Mouse (Mus musculus) MEL (cell line): ENCODE measurements at regions not wholly inside any gene's neighbourhood (a gene's known extent, or its start where the extent isn't known, plus 50 kb on each side); places are given as distances from the start of the nearest gene placed in this dataset.

ENCODE experiments used
- DNase-seq: peaks from one replicate; pipeline ENCODE4 v3.0.0; 2011; ENCODE audit warnings: low read depth, low spot score
- H3K27ac ChIP-seq: 2 replicates; pipeline ENCODE4 v1.5.1; 2012; ENCODE audit warnings: low read depth, mild to moderate bottlenecking, control low read depth, low read length, moderate library complexity; ENCODE audit not compliant: control insufficient read depth
- H3K27me3 ChIP-seq, 2 experiments: fragments of 150-350 bp in 1 of 2; sonication (generic) in 1 of 2; 2 replicates each; pipeline ENCODE4 v1.6.1; 2012; ENCODE audit warnings: low read length in 2 of 2, mild to moderate bottlenecking in 2 of 2, improper control_type of control experiment in 1 of 2, moderate library complexity in 1 of 2; ENCODE audit not compliant: insufficient read depth in 2 of 2, control insufficient read depth in 1 of 2
- H3K36me3 ChIP-seq, 2 experiments: 2 replicates each; pipeline ENCODE4 v1.6.1; 2012 to 2014; ENCODE audit warnings: low read length in 2 of 2, improper control_type of control experiment in 1 of 2, inconsistent platforms in 1 of 2, mild to moderate bottlenecking in 1 of 2; ENCODE audit not compliant: insufficient read depth in 2 of 2, control insufficient read depth in 1 of 2
- H3K4me1 ChIP-seq, 2 experiments: fragments of 150-350 bp in 1 of 2; sonication (generic) in 1 of 2; 2 replicates each; pipeline ENCODE4 v1.6.1; 2012; ENCODE audit warnings: low read length in 2 of 2, improper control_type of control experiment in 1 of 2, mild to moderate bottlenecking in 1 of 2; ENCODE audit not compliant: insufficient read depth in 2 of 2, control insufficient read depth in 1 of 2
- H3K4me3 ChIP-seq, 2 experiments: fragments of 150-350 bp in 1 of 2; sonication (generic) in 1 of 2; 2 replicates each; pipeline ENCODE4 v1.5.1; 2012; ENCODE audit warnings: low read depth in 2 of 2, low read length in 2 of 2, mild to moderate bottlenecking in 2 of 2, moderate library complexity in 2 of 2, control low read depth in 1 of 2, improper control_type of control experiment in 1 of 2; ENCODE audit not compliant: control insufficient read depth in 1 of 2, insufficient read depth in 1 of 2
- H3K79me2 ChIP-seq: 2 replicates; pipeline ENCODE4 v1.6.1; 2012; ENCODE audit warnings: mild to moderate bottlenecking, low read length, moderate library complexity; ENCODE audit not compliant: control insufficient read depth, poor library complexity, insufficient read depth
- H3K9ac ChIP-seq: 2 replicates; pipeline ENCODE4 v1.6.1; 2012; ENCODE audit warnings: low read depth, mild to moderate bottlenecking, control low read depth, low read length, moderate library complexity; ENCODE audit not compliant: control insufficient read depth, poor library complexity, severe bottlenecking
- H3K9me3 ChIP-seq: fragments of 150-350 bp; sonication (generic); replicated peaks from 2 replicates; pipeline ENCODE4 v1.6.1; 2012; ENCODE audit warnings: mild to moderate bottlenecking, low read length, improper control_type of control experiment, moderate library complexity; ENCODE audit not compliant: insufficient read depth
- CTCF ChIP-seq, 3 experiments: IDR thresholded peaks in 2 of 3; conservative IDR thresholded peaks in 1 of 3; 2 replicates each; pipeline ENCODE4 v1.5.1; 2011 to 2012; ENCODE audit warnings: low read length in 3 of 3, low read depth in 2 of 3, mild to moderate bottlenecking in 2 of 3, improper control_type of control experiment in 1 of 3, inconsistent platforms in 1 of 3, mixed read lengths in 1 of 3, moderate library complexity in 1 of 3; ENCODE audit not compliant: control insufficient read depth in 1 of 3, insufficient read depth in 1 of 3, poor library complexity in 1 of 3, severe bottlenecking in 1 of 3
- EP300 ChIP-seq, 2 experiments: IDR thresholded peaks; 2 replicates each; pipeline ENCODE4 v1.6.1; 2011; ENCODE audit warnings: improper control_type of control experiment in 2 of 2, low read length in 2 of 2, low read depth in 1 of 2, mild to moderate bottlenecking in 1 of 2
- ETS1 ChIP-seq: IDR thresholded peaks from 2 replicates; pipeline ENCODE4 v1.6.1; 2012; ENCODE audit warnings: low read depth, mild to moderate bottlenecking, inconsistent platforms, low read length, improper control_type of control experiment, moderate library complexity
- GABPA ChIP-seq: IDR thresholded peaks from 2 replicates; pipeline ENCODE4 v1.6.1; 2012; ENCODE audit warnings: low read depth, mild to moderate bottlenecking, inconsistent platforms, low read length, improper control_type of control experiment, moderate library complexity
- GATA1 ChIP-seq: IDR thresholded peaks from 2 replicates; pipeline ENCODE4 v1.6.1; 2011; ENCODE audit warnings: low read depth, low read length, improper control_type of control experiment
- MAX ChIP-seq: IDR thresholded peaks from 2 replicates; pipeline ENCODE4 v1.6.1; 2011; ENCODE audit warnings: low read length, improper control_type of control experiment
- POLR2AphosphoS2 ChIP-seq: IDR thresholded peaks from 2 replicates; pipeline ENCODE4 v1.6.1; 2011; ENCODE audit warnings: low read length, improper control_type of control experiment
- RAD21 ChIP-seq: IDR thresholded peaks from 2 replicates; pipeline ENCODE4 v1.6.1; 2011; ENCODE audit warnings: mild to moderate bottlenecking, low read depth, low read length, improper control_type of control experiment
- SIN3A ChIP-seq: IDR thresholded peaks from 2 replicates; pipeline ENCODE4 v1.6.1; 2012; ENCODE audit warnings: low read length, improper control_type of control experiment, inconsistent platforms
- TAL1 ChIP-seq: IDR thresholded peaks from 2 replicates; pipeline ENCODE4 v1.6.1; 2012; ENCODE audit warnings: mild to moderate bottlenecking, inconsistent platforms, low read length, moderate library complexity, mixed read lengths
- UBTF ChIP-seq: IDR thresholded peaks from 2 replicates; pipeline ENCODE4 v1.6.1; 2012; ENCODE audit warnings: low read depth, mild to moderate bottlenecking, inconsistent platforms, low read length, improper control_type of control experiment, moderate library complexity, borderline replicate concordance; ENCODE audit not compliant: insufficient read depth
- USF1 ChIP-seq: IDR thresholded peaks from 2 replicates; pipeline ENCODE4 v1.6.1; 2014; ENCODE audit warnings: low read depth, mild to moderate bottlenecking, inconsistent platforms, low read length, improper control_type of control experiment, moderate library complexity
- ZMIZ1 ChIP-seq: IDR thresholded peaks from 2 replicates; pipeline ENCODE4 v1.6.1; 2012; ENCODE audit warnings: low read depth, mild to moderate bottlenecking, inconsistent platforms, low read length, improper control_type of control experiment, moderate library complexity
- ZNF384 ChIP-seq: IDR thresholded peaks from 2 replicates; pipeline ENCODE4 v1.6.1; 2012; ENCODE audit warnings: low read depth, mild to moderate bottlenecking, inconsistent platforms, low read length, improper control_type of control experiment

GRCm38 (mm10) chr5:43089475-43089874 lies 143.5 kb upstream of the Cpeb2 start:
- no peak for TF ChIP-seq ETS1
- TF ChIP-seq RAD21, result no peak
- TF ChIP-seq SIN3A, result no peak
- no peak for TF ChIP-seq CTCF (IDR thresholded peaks at IDR 0.05 in 2 of 3, conservative IDR thresholded peaks at IDR 0.05 in 1 of 3; ENCODE audit: control insufficient read depth in 1 of 3, insufficient read depth in 1 of 3, low read depth in 2 of 3, low read length in 3 of 3, poor library complexity in 1 of 3, severe bottlenecking in 1 of 3)
- TF ChIP-seq ZNF384, result no peak
- TF ChIP-seq GABPA, result no peak
- TF ChIP-seq UBTF, result no peak
- TF ChIP-seq POLR2AphosphoS2, result no peak
- TF ChIP-seq ZMIZ1, result no peak
- Histone ChIP-seq H3K4me1 (peaks cover 15 to 29% of the 10 kb centered on the region in 2 experiments), H3K4me3 (no peak overlapping the region), H3K79me2 (no peaks in the 10 kb centered on the region), H3K27me3 (no peaks in the 10 kb centered on the region), H3K9ac (no peak overlapping the region), H3K27ac (no peak overlapping the region), H3K36me3 (peaks cover 0 to 22% of the 10 kb centered on the region in 2 experiments; a peak in 2 of 4 replicates), H3K9me3 (no peaks in the 10 kb centered on the region)
- DNase-seq, result no peak

DNA sequence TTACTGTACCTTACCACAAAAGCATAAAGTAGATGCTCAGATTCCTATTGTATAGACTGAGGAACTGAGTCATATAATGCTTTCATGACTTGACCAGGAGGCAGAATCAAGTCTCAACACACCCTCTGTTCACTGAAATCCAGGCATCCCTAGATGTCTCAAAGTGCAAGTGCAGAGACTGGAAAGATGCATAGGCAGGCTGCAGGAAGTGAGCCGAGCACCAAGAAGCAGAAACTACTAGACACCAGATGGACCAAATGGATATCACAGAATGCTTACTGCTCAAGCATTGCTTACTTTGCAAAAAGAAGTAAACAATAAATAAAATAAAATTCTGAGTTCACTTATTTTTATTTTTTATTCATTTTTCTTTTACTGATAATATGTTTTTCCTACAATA lies 143.0 kb upstream of the Cpeb2 start:
- peaks cover 19 to 34% of the 10 kb centered on the region in 2 experiments for H3K4me1 ChIP-seq

GRCm38 (mm10) chr5:43093647-43094326 lies 139.2 kb upstream of the Cpeb2 start:
- Histone ChIP-seq H3K36me3 (peaks cover 0 to 15% of the 10 kb centered on the region in 2 experiments; a peak in 2 of 4 replicates), H3K27me3 (no peaks in the 10 kb centered on the region), H3K9me3 (no peaks in the 10 kb centered on the region), H3K9ac (no peak overlapping the region), H3K79me2 (no peaks in the 10 kb centered on the region), H3K4me1 (peaks cover 14 to 17% of the 10 kb centered on the region in 2 experiments), H3K27ac (peak overlapping the region; percentile 0; the same call in 1 of the 2 replicates), H3K4me3 (no peak overlapping the region)
- TF ChIP-seq CTCF (IDR thresholded peaks at IDR 0.05 in 2 of 3, conservative IDR thresholded peaks at IDR 0.05 in 1 of 3; ENCODE audit: control insufficient read depth in 1 of 3, insufficient read depth in 1 of 3, low read depth in 2 of 3, low read length in 3 of 3, poor library complexity in 1 of 3, severe bottlenecking in 1 of 3) (no peak), GATA1 (peak; percentile 72), EP300 (IDR thresholded peaks at IDR 0.05; ENCODE audit: low read depth in 1 of 2, low read length in 2 of 2) (peak in 1 of 2 experiments; percentile 13; a peak in 1 of 4 replicates)
- no peak for DNase-seq

More for the DNA sequence above, 143.0 kb upstream of the Cpeb2 start:
- H3K36me3 ChIP-seq, result peaks cover 0 to 26% of the 10 kb centered on the region in 2 experiments; a peak in 2 of 4 replicates
- H3K79me2 ChIP-seq, result no peaks in the 10 kb centered on the region
- H3K9ac ChIP-seq, result no peak overlapping the region
- H3K9me3 ChIP-seq, result no peaks in the 10 kb centered on the region
- no peak for DNase-seq
- H3K4me3 ChIP-seq, result no peak overlapping the region
- no peak overlapping the region for H3K27ac ChIP-seq
- no peaks in the 10 kb centered on the region for H3K27me3 ChIP-seq
- TF ChIP-seq TAL1, result no peak
- TF ChIP-seq UBTF, result no peak
- no peak for TF ChIP-seq MAX
- TF ChIP-seq GATA1, result no peak
- TF ChIP-seq USF1, result no peak
- TF ChIP-seq GABPA, result no peak
- TF ChIP-seq ZNF384, result no peak
